Mouse (Mus musculus) hindbrain, embryonic 12.5 days (tissue): ENCODE results near the gene Acta1. TPM values are rescaled to one million over a fixed set of nuclear protein-coding genes. Genes with fewer than 3 reads are reported as not detected.

Source experiments
- ATAC-seq: fragments of 200-750 bp; cut with Nextera tagmentation; 2 replicates; pipeline ENCODE4 v1.8.0; 2017; ENCODE audit warnings: moderate TSS enrichment; ENCODE audit not compliant: low FRiP score
- H3K27ac ChIP-seq: fragments of 300-500 bp; sonication (generic); 2 replicates; pipeline ENCODE4 v1.5.1; 2016; ENCODE audit warnings: mild to moderate bottlenecking
- H3K27me3 ChIP-seq: fragments of 300-500 bp; sonication (generic); 2 replicates; pipeline ENCODE4 v1.6.1; 2016; ENCODE audit warnings: mild to moderate bottlenecking
- H3K36me3 ChIP-seq: fragments of 300-500 bp; sonication (generic); 2 replicates; pipeline ENCODE4 v1.6.1; 2016; ENCODE audit warnings: mild to moderate bottlenecking
- H3K4me1 ChIP-seq: fragments of 300-500 bp; sonication (generic); 2 replicates; pipeline ENCODE4 v1.6.1; 2016
- H3K4me2 ChIP-seq: fragments of 300-500 bp; sonication (generic); replicated peaks from 2 replicates; pipeline ENCODE4 v1.6.1; 2016; ENCODE audit warnings: mild to moderate bottlenecking
- H3K4me3 ChIP-seq: fragments of 300-500 bp; sonication (generic); 2 replicates; pipeline ENCODE4 v1.5.1; 2016; ENCODE audit warnings: mild to moderate bottlenecking
- H3K9ac ChIP-seq: fragments of 300-500 bp; sonication (generic); 2 replicates; pipeline ENCODE4 v1.6.1; 2016; ENCODE audit warnings: mild to moderate bottlenecking, moderate library complexity
- H3K9me3 ChIP-seq: fragments of 300-500 bp; sonication (generic); replicated peaks from 2 replicates; pipeline ENCODE4 v1.6.1; 2016; ENCODE audit warnings: mild to moderate bottlenecking
- WGBS: fragments of 180-500 bp; shearing (Covaris S2); methylation state at CpG from one replicate; pipeline ENCODE4 v1.1.7; 2016; 5-methylcytosine and 5-hydroxymethylcytosine counted together
- polyA plus RNA-seq: library from polyadenylated mRNA; unstranded; fragments of >200 nt; fragmentation: Nextera tagmentation; extraction: Ambion mirVana; gene quantifications from 2 replicates; pipeline ENCODE4 v1.2.1, GENCODE M21; 2016

Acta1 gene
- polyA plus RNA-seq, 1 experiment from 2014 or later = 9.8 TPM

DNA sequence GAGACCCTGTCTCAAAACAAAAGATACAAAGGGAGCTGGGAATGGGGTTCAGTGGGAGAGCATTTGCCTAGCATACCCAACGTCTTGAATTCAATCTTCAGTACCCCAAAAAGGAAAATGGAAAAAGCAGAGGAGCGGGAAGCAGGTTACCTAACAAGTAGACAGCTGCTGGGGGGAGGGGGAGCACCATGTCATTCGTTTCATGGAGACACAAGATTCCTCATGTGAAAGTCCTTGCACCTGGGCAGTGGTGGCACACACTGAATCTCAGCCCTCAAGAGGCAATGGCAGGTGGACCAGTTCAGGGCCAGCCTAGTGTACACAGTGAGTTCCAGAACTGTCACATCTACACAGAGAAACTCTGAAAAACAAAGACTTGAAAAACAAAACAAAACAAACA is 37.2 kb downstream of the Acta1 start:
- H3K27me3 ChIP-seq = peaks cover 16% of the 10 kb centered on the region
- H3K9ac ChIP-seq = no peak overlapping the region
- ATAC-seq = no peak
- no peaks in the 10 kb centered on the region for H3K36me3 ChIP-seq
- H3K4me3 ChIP-seq = no peak overlapping the region
- no peak overlapping the region; the same call in 1 of the 2 replicates for H3K4me2 ChIP-seq
- peaks cover 10% of the 10 kb centered on the region; the same call in 1 of the 2 replicates for H3K4me1 ChIP-seq
- H3K9me3 ChIP-seq = no peaks in the 10 kb centered on the region
- WGBS = 70% methylated on average over 3 of the region's 3 CpGs
- no peak overlapping the region for H3K27ac ChIP-seq

DNA sequence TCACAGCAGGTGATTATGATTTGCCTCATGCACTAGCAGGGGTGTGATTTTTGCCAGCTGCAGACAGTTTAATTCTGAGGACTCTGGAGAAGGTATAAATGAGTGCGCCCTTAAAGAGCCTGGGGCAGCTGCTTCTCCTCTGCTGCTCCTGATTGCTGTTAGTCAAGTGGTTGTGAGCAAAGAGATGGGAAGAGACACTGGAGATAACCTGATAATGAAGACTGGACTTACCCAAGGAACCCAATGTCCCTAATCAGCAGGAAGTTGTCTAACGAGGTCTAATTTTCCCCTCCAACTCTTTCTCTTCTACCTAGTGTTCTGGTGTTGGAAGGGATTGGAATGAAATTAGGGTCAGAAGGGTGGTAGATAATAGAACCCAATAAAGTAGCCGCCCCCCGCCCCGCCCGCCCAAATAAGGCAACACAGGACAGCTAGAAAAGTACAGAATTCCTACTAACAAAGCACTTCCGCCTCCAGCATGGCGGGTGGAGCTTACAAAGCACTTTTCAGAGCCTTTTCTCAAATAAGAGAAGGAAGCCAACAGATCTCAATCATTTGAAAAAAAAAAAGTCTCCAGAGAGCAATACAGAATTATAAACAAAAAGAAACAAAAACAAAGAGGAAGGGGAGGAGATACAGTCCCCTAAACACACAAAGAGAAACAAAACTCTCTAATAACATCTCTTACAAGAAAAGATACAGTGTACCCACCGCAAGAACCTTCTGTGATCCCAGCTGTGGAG is 39.6 kb downstream of the Acta1 start:
- Histone ChIP-seq H3K4me1 (peaks cover 9% of the 10 kb centered on the region; the same call in 1 of the 2 replicates), H3K27me3 (no peaks in the 10 kb centered on the region), H3K27ac (no peak overlapping the region), H3K36me3 (no peaks in the 10 kb centered on the region), H3K9me3 (no peaks in the 10 kb centered on the region), H3K9ac (no peak overlapping the region), H3K4me3 (no peak overlapping the region), H3K4me2 (no peak overlapping the region)
- no peak for ATAC-seq
- 92% methylated on average over 9 of the region's 9 CpGs for WGBS

DNA sequence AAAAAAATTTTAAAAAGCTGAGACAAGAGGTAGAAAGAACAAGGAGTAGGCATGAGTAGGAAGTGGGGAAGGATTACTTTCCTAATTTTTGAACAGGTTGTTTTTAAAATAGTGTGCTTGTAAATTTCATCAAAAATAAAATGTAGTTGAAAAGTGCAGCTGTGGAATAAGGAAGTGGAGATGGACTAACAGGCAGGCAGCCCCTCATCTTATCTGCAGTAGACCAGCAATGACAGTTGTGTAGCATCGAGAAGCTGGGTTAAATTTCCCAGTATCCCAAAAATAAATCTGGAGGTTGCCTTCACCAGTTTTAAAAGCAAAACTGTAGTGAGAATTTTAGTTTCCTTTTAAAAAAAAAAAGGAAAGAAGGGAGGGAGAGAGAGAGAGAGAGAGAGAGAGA is 40.3 kb downstream of the Acta1 start:
- no peak for ATAC-seq
- no peaks in the 10 kb centered on the region for H3K9me3 ChIP-seq
- no peaks in the 10 kb centered on the region for H3K27me3 ChIP-seq
- H3K36me3 ChIP-seq = no peaks in the 10 kb centered on the region
- H3K4me2 ChIP-seq = no peak overlapping the region
- WGBS = 93% methylated on average over 1 of the region's 1 CpGs
- no peak overlapping the region for H3K27ac ChIP-seq
- no peak overlapping the region for H3K4me3 ChIP-seq
- H3K4me1 ChIP-seq = peaks cover 8% of the 10 kb centered on the region; the same call in 1 of the 2 replicates
- no peak overlapping the region for H3K9ac ChIP-seq

DNA sequence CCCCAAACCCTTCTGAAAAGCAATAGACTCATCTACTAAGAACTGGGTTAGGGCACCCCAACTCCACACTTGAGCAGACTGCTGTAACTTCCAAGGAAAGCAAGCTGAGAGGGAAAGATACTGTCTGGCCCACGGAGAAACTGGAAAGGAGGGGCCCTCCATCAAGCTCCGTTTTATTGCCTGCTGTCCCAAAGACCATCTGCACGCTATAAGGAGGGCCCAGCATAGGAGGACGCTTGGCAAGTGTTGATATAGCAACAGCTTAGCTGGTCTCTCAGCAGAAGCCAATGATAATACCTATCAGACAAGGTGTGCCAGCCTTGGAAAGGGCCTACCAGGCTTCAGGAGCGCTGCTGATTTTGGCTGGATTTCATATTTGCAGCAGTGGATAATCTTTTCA is 43.0 kb downstream of the Acta1 start:
- Histone ChIP-seq H3K4me2 (no peak overlapping the region), H3K4me3 (no peak overlapping the region), H3K4me1 (no peaks in the 10 kb centered on the region), H3K9ac (no peak overlapping the region), H3K27me3 (no peaks in the 10 kb centered on the region), H3K27ac (no peak overlapping the region), H3K9me3 (no peaks in the 10 kb centered on the region), H3K36me3 (no peaks in the 10 kb centered on the region)
- WGBS = 80% methylated on average over 5 of the region's 5 CpGs
- no peak for ATAC-seq

DNA sequence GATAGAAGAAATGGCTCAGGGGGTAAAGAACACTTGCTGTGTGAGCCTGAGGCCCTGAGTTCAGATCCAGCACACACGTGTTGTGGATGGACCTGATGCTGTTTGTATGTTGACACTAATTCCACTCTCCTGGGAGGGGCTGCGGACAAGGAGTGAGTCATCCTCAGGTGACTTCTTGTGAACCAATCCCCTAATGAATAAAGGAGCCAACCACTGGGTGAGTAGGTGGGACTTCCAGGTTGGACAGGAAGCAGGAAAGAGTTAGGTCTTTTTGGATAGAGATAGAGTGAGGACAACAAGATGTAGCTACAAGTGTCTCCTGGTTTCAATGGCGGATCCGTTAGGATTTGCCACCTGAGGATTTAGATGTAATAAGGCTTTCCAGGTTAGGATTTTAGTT is 45.2 kb downstream of the Acta1 start:
- H3K4me3 ChIP-seq = no peak overlapping the region
- no peaks in the 10 kb centered on the region for H3K4me1 ChIP-seq
- no peaks in the 10 kb centered on the region for H3K36me3 ChIP-seq
- H3K9me3 ChIP-seq = no peaks in the 10 kb centered on the region
- no peaks in the 10 kb centered on the region for H3K27me3 ChIP-seq
- ATAC-seq = no peak
- no peak overlapping the region for H3K9ac ChIP-seq
- H3K27ac ChIP-seq = no peak overlapping the region
- no peak overlapping the region for H3K4me2 ChIP-seq
- WGBS = 85% methylated on average over 4 of the region's 4 CpGs

DNA sequence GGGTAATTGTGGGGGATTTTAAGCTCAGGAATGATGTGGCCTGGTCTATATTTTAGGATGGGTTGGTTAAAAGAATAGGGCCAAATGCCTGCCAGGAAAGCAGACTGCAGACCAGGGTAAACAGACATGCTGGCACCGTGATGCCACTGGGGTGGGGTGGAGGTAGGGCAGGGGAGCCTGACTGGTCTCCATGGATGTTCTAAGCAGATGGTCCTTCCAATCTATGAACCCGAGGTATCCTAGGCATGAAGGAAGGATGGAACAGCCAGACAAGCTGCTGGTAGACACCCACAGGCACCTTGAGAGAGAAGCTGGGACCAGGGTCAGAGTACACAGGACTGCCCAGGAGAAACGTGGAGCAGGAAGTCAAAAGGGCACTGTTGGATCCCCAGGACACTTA is 47.0 kb downstream of the Acta1 start:
- H3K27me3 ChIP-seq = no peaks in the 10 kb centered on the region
- no peak overlapping the region for H3K27ac ChIP-seq
- H3K9ac ChIP-seq = no peak overlapping the region
- ATAC-seq = no peak
- WGBS = 85% methylated on average over 3 of the region's 3 CpGs
- no peak overlapping the region for H3K4me3 ChIP-seq
- H3K9me3 ChIP-seq = no peaks in the 10 kb centered on the region
- no peaks in the 10 kb centered on the region for H3K36me3 ChIP-seq
- no peaks in the 10 kb centered on the region for H3K4me1 ChIP-seq
- H3K4me2 ChIP-seq = no peak overlapping the region

DNA sequence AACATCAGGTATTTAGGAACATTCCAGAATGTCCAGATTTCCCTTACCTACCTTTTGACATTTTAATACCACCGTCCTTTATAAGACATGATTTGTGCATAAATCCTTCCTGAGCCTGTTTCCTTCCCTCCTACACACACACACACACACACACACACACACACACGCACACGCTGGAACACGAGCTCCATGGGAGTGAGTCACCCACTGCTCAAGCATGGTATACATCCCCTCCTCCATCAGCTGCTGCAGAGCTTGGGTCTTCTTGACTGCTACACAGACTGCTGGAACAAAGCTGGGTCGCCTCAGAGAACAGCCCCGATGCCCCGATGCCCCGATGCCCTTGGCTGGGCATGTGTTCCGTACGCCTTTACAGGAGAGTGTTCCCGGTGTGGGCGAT is 48.0 kb downstream of the Acta1 start:
- Histone ChIP-seq H3K4me3 (no peak overlapping the region), H3K9me3 (no peaks in the 10 kb centered on the region), H3K36me3 (no peaks in the 10 kb centered on the region), H3K27ac (no peak overlapping the region), H3K4me1 (no peaks in the 10 kb centered on the region), H3K27me3 (no peaks in the 10 kb centered on the region), H3K9ac (no peak overlapping the region), H3K4me2 (no peak overlapping the region)
- 90% methylated on average over 12 of the region's 12 CpGs for WGBS
- ATAC-seq = no peak

DNA sequence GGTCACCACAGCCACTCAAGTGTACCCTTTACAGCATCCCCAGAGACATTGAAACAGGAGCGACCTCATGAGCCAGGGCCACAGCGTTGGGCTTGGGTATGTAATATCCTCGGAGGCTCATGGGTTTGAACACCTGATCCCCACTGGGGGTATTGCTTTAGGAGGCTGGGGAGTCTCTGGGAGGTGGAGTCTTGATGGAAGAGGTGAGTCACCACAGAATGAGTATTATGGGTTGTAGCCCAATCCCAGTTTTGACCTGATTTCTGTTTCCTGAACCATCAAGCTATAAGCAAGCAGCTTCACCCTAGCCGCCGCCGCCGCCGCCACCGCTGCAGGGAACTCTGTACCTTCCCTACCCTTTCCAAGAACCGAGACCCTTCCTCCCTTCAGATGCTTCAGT is 48.6 kb downstream of the Acta1 start:
- Histone ChIP-seq H3K4me3 (no peak overlapping the region), H3K4me1 (no peaks in the 10 kb centered on the region), H3K4me2 (no peak overlapping the region), H3K9me3 (no peaks in the 10 kb centered on the region), H3K9ac (no peak overlapping the region), H3K27ac (no peak overlapping the region), H3K27me3 (no peaks in the 10 kb centered on the region), H3K36me3 (no peaks in the 10 kb centered on the region)
- ATAC-seq = no peak
- WGBS = 88% methylated on average over 10 of the region's 10 CpGs

DNA sequence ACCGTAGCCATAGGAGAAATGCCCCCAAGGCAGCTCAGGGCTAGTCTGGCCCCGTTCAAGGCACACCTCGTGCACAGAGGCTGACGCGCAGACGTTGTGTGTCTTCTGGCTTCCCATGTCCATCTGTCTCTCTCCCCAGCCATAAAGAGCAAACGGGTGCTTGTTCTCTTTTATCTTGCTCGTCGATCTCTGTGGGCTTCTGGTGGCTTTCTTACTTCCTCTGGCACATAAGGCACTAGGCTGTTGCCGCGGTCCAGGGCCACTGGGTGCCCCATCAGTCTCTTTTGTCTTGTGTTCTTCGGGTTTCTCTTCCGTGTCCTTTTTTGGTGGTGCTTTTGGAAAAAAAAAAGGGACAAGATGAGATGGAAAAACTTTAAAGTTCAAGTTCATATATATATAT is 49.4 kb downstream of the Acta1 start:
- no peak overlapping the region for H3K4me2 ChIP-seq
- no peak overlapping the region for H3K9ac ChIP-seq
- ATAC-seq = no peak
- H3K4me3 ChIP-seq = no peak overlapping the region
- no peak overlapping the region for H3K27ac ChIP-seq
- H3K9me3 ChIP-seq = no peaks in the 10 kb centered on the region
- H3K36me3 ChIP-seq = no peaks in the 10 kb centered on the region
- no peaks in the 10 kb centered on the region for H3K27me3 ChIP-seq
- H3K4me1 ChIP-seq = no peaks in the 10 kb centered on the region
- 92% methylated on average over 13 of the region's 13 CpGs for WGBS

DNA sequence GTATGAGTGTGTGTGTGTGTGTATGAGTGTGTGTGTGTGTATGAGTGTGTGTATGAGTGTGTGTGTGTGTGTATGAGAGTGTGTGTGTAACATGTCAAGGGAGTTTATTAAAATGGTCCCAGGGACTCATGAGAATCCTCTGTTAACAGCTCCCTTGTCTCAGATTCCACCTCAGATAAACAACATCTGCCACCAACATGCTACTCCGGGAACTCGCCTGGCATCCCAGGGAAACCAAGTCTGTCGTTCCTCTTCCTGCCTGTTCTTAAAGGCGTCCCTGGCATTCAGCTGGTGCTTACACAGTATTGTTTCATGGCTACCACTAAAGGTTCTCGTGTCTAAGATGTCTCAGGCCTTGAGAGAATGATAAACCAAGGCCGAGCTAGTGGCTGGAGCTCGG is 50.2 kb downstream of the Acta1 start:
- Histone ChIP-seq H3K4me3 (no peak overlapping the region), H3K9me3 (no peaks in the 10 kb centered on the region), H3K36me3 (no peaks in the 10 kb centered on the region), H3K27me3 (no peaks in the 10 kb centered on the region), H3K27ac (no peak overlapping the region), H3K4me1 (no peaks in the 10 kb centered on the region), H3K4me2 (no peak overlapping the region), H3K9ac (no peak overlapping the region)
- ATAC-seq = no peak
- WGBS = 79% methylated on average over 7 of the region's 7 CpGs

DNA sequence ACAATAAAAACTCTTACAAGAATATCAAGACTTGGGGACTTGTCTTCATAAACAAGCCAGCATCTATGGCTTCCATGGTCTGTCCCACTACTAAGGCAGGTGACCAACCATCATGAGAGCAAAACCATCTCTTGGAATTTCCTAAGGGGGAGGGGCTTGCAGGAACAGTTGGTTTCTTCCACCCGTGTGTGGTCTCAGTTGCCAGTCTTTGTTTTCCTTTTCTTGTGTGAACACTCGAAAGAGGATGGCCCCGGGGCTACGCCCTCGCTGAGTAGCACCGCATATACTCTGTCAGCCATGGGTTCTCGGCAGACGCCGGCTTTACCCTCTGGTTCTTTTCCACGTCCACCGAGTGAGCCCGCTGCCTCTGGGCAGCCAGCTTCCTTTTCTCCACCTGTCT is 52.5 kb downstream of the Acta1 start:
- H3K27me3 ChIP-seq = no peaks in the 10 kb centered on the region
- WGBS = 87% methylated on average over 12 of the region's 12 CpGs
- no peak overlapping the region for H3K4me2 ChIP-seq
- H3K36me3 ChIP-seq = no peaks in the 10 kb centered on the region
- H3K9me3 ChIP-seq = no peaks in the 10 kb centered on the region
- H3K9ac ChIP-seq = no peak overlapping the region
- ATAC-seq = no peak
- no peaks in the 10 kb centered on the region for H3K4me1 ChIP-seq
- no peak overlapping the region for H3K27ac ChIP-seq
- H3K4me3 ChIP-seq = no peak overlapping the region
